Mouse (Mus musculus): ENCODE measurements at regions not wholly inside any gene's neighbourhood (a gene's known extent, or its start where the extent isn't known, plus 50 kb on each side); places are given as distances from the start of the nearest gene placed in this dataset.

DNA sequence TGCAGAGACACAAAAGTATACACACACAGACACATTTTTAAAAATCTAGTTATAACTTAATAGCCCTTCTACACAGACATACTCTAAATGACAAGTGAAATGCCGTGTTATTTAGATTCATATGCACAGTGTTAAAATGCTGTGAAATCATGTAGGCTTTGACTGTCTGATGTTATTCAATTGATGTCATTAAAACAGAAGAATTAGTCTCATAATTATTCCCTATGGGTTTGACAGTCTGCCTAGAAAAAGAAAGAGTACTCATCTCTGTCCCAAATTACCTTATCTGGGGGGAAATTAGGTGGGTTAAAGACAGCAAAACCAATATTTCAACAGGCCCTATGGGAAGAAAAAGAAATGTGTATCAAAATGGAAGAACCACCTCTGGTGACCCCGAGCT, 339.0 kb downstream of the Gm11361 start:
- no peaks in the 10 kb centered on the region for H3K36me3 ChIP-seq (ENCODE audit: control insufficient read depth, insufficient read depth, low read length)
- no peaks in the 10 kb centered on the region for H3K27me3 ChIP-seq (ENCODE audit: control insufficient read depth, insufficient read depth, low read length)
- H3K9ac ChIP-seq (ENCODE audit: low read depth, low read length), result no peak overlapping the region
- WGBS, result 91% methylated on average over 2 of the region's 2 CpGs
- H3K27ac ChIP-seq (ENCODE audit: low read depth, low read length), result no peak overlapping the region
- H3K4me1 ChIP-seq (ENCODE audit: control insufficient read depth, insufficient read depth, low read length), result 0 out of 2 replicates have a peak, but pooled peaks cover 3% of the 10 kb centered on the region
- H3K9me3 ChIP-seq (ENCODE audit: control insufficient read depth, low read length), result peaks cover 4% of the 10 kb centered on the region; the same call in 1 of the 2 replicates
- ATAC-seq (ENCODE audit: low FRiP score, low TSS enrichment), result no peak
- H3K4me3 ChIP-seq (ENCODE audit: low read length), result no peak overlapping the region
- H3K4me2 ChIP-seq (replicated peaks; ENCODE audit: low read depth, low read length), result no peak overlapping the region

DNA sequence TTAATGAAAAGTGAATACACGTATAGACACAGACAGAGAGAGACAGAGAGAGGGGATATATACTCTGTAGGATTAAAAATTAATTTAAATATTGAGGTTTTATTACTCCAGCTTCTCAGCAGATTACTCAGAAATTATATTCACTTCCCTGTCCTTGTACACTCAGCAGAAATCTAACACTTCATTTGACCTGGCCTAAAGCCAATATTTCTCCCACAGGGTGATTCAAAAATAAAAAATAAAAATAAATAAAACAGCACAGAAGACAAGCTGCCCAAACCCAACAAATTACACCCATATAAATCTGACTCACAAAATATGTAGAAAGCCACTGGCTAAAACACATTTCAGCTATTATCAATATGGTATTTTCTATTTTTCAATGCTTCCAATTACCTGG, 334.8 kb downstream of the Gm11361 start:
- Histone ChIP-seq H3K9me3 (ENCODE audit: control insufficient read depth, low read length) (peaks cover 4% of the 10 kb centered on the region; the same call in 1 of the 2 replicates), H3K4me3 (ENCODE audit: low read length) (no peak overlapping the region), H3K27ac (ENCODE audit: low read depth, low read length) (no peak overlapping the region), H3K27me3 (ENCODE audit: control insufficient read depth, insufficient read depth, low read length) (no peaks in the 10 kb centered on the region), H3K9ac (ENCODE audit: low read depth, low read length) (no peak overlapping the region), H3K4me1 (ENCODE audit: control insufficient read depth, insufficient read depth, low read length) (no peaks in the 10 kb centered on the region), H3K36me3 (ENCODE audit: control insufficient read depth, insufficient read depth, low read length) (no peaks in the 10 kb centered on the region), H3K4me2 (replicated peaks; ENCODE audit: low read depth, low read length) (no peak overlapping the region)
- WGBS, result 85% methylated on average over 1 of the region's 1 CpGs
- ATAC-seq (ENCODE audit: low FRiP score, low TSS enrichment), result no peak

DNA sequence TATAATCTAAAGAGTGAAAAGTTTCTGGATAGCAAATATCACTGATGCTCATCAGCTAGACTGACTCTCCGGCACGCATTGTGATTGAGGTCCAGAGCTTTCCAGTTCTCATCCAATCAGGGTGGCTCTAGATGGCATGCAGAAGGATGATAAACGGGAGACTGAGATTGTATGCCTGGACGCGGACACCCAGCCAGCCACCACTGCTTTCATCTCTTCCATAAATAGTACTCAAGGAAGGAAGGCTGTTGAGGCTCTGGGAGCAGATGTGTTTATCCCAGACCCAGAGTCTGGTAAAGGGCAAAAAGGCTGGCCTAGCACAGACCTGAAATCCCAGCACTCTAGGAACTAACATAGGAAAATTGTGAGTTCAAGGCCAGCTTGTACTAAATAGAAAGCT, 330.6 kb downstream of the Gm11361 start:
- no peaks in the 10 kb centered on the region for H3K4me1 ChIP-seq (ENCODE audit: control insufficient read depth, insufficient read depth, low read length)
- no peaks in the 10 kb centered on the region for H3K27me3 ChIP-seq (ENCODE audit: control insufficient read depth, insufficient read depth, low read length)
- no peak overlapping the region for H3K9ac ChIP-seq (ENCODE audit: low read depth, low read length)
- ATAC-seq (ENCODE audit: low FRiP score, low TSS enrichment), result no peak
- no peak overlapping the region for H3K4me3 ChIP-seq (ENCODE audit: low read length)
- WGBS, result 74% methylated on average over 5 of the region's 5 CpGs
- no peaks in the 10 kb centered on the region for H3K36me3 ChIP-seq (ENCODE audit: control insufficient read depth, insufficient read depth, low read length)
- H3K27ac ChIP-seq (ENCODE audit: low read depth, low read length), result no peak overlapping the region
- no peaks in the 10 kb centered on the region for H3K9me3 ChIP-seq (ENCODE audit: control insufficient read depth, low read length)
- H3K4me2 ChIP-seq (replicated peaks; ENCODE audit: low read depth, low read length), result no peak overlapping the region

DNA sequence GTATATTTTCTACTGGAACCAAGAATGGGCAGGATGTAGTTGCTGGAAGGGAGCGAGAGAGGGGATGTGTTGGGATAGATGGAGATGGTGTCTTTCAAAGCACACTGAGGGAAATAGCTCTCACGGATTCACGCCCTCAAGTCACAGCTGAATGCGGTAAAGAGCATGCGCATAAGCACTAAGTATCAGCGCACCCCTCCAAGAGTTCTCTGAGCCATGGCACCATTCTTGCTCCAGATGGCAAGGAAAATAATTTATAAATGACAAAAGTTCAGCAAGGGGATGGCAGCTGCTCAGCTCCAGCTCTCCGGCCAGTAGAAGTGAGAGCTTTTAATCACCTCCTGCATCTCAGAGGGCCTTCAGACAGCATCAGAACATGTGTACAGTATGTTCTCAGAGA, 329.4 kb downstream of the Gm11361 start:
- 81% methylated on average over 7 of the region's 7 CpGs for WGBS
- no peaks in the 10 kb centered on the region for H3K4me1 ChIP-seq (ENCODE audit: control insufficient read depth, insufficient read depth, low read length)
- no peaks in the 10 kb centered on the region for H3K9me3 ChIP-seq (ENCODE audit: control insufficient read depth, low read length)
- no peak overlapping the region for H3K9ac ChIP-seq (ENCODE audit: low read depth, low read length)
- H3K27me3 ChIP-seq (ENCODE audit: control insufficient read depth, insufficient read depth, low read length), result no peaks in the 10 kb centered on the region
- H3K36me3 ChIP-seq (ENCODE audit: control insufficient read depth, insufficient read depth, low read length), result no peaks in the 10 kb centered on the region
- no peak for ATAC-seq (ENCODE audit: low FRiP score, low TSS enrichment)
- no peak overlapping the region for H3K4me3 ChIP-seq (ENCODE audit: low read length)
- no peak overlapping the region for H3K4me2 ChIP-seq (replicated peaks; ENCODE audit: low read depth, low read length)
- H3K27ac ChIP-seq (ENCODE audit: low read depth, low read length), result no peak overlapping the region

DNA sequence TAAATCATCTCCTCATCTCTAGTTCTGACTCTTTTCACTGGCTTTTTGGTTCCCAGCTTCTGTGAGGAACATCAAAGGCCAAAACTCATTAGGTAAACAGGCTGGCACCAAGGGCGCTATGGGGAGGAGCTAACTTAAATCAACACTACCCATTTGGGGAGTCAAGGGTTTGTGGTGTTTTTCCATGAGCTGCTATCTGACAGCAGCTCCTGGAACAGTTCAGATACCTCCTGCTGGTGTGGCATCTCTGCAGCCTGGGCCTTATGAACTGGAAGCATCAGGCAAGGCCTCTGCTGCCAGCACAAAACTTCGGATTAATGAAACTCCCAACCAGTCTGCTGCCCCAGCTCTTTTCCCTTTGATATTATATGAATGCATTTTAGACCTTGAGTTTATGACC, 328.8 kb downstream of the Gm11361 start:
- no peaks in the 10 kb centered on the region for H3K27me3 ChIP-seq (ENCODE audit: control insufficient read depth, insufficient read depth, low read length)
- H3K4me2 ChIP-seq (replicated peaks; ENCODE audit: low read depth, low read length), result no peak overlapping the region
- no peaks in the 10 kb centered on the region for H3K36me3 ChIP-seq (ENCODE audit: control insufficient read depth, insufficient read depth, low read length)
- no peak overlapping the region for H3K9ac ChIP-seq (ENCODE audit: low read depth, low read length)
- no peaks in the 10 kb centered on the region for H3K4me1 ChIP-seq (ENCODE audit: control insufficient read depth, insufficient read depth, low read length)
- no peak overlapping the region for H3K4me3 ChIP-seq (ENCODE audit: low read length)
- no peak overlapping the region for H3K27ac ChIP-seq (ENCODE audit: low read depth, low read length)
- WGBS, result 44% methylated on average over 2 of the region's 2 CpGs
- ATAC-seq (ENCODE audit: low FRiP score, low TSS enrichment), result peak; percentile 32; the same call in 1 of the 2 replicates
- no peaks in the 10 kb centered on the region for H3K9me3 ChIP-seq (ENCODE audit: control insufficient read depth, low read length)

DNA sequence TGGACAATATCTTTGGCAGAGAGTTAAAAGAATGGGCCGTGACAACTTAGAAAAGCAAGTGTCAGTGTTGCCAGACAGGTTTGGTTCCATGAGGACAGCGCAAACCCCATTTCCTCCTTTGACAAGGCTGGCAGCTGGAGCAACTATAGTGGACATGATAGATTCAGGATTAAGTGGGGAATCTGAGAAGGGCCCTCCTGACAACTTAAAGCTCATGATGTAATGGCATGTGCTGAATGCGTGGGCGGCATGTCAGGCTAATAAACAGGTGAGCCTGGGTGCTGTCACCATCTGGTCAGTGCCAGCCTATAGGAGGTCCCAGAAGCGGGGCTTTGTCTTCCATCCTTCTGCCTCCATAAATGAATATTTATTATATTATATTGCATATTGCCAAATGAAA, 326.3 kb downstream of the Gm11361 start:
- H3K4me2 ChIP-seq (replicated peaks; ENCODE audit: low read depth, low read length), result no peak overlapping the region
- no peaks in the 10 kb centered on the region for H3K9me3 ChIP-seq (ENCODE audit: control insufficient read depth, low read length)
- H3K4me1 ChIP-seq (ENCODE audit: control insufficient read depth, insufficient read depth, low read length), result no peaks in the 10 kb centered on the region
- 50% methylated on average over 5 of the region's 5 CpGs for WGBS
- no peak overlapping the region for H3K27ac ChIP-seq (ENCODE audit: low read depth, low read length)
- no peaks in the 10 kb centered on the region for H3K36me3 ChIP-seq (ENCODE audit: control insufficient read depth, insufficient read depth, low read length)
- ATAC-seq (ENCODE audit: low FRiP score, low TSS enrichment), result no peak
- no peak overlapping the region for H3K9ac ChIP-seq (ENCODE audit: low read depth, low read length)
- H3K4me3 ChIP-seq (ENCODE audit: low read length), result no peak overlapping the region
- H3K27me3 ChIP-seq (ENCODE audit: control insufficient read depth, insufficient read depth, low read length), result no peaks in the 10 kb centered on the region

DNA sequence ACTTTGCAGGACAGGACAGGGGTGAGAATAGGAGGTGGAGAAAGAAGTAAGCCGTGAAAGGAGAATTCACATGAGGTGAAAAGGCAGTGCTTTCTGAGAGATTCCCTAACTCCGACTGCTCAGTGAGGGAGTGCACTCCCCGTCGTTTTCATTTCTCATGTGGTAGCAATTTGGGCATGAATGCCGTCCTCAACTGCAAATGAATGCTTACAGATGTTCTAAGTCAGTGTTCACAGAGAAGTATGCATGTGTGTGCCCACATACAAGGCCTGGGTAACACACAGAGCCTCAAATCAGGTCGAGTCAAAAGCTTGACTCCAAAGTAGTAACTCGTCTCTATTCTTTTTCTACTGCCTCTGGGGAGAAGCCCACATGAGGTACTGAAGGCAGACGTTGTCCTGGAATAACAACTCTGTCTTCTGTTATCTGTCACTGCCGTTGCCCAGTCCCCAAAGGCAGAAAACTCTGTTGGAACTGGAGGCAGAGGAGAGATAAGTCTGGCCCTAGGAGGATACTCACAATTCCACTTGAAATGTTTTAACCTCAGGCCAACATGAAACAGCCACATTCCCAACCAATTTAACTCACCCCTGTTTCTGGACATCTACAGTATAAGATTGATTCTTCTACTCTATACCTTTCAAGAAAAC, 318.0 kb downstream of the Gm11361 start:
- 56% methylated on average over 9 of the region's 9 CpGs for WGBS
- ATAC-seq (ENCODE audit: low FRiP score, low TSS enrichment), result no peak
- no peak overlapping the region for H3K4me2 ChIP-seq (replicated peaks; ENCODE audit: low read depth, low read length)
- no peak overlapping the region for H3K27ac ChIP-seq (ENCODE audit: low read depth, low read length)
- no peaks in the 10 kb centered on the region for H3K27me3 ChIP-seq (ENCODE audit: control insufficient read depth, insufficient read depth, low read length)
- no peaks in the 10 kb centered on the region for H3K36me3 ChIP-seq (ENCODE audit: control insufficient read depth, insufficient read depth, low read length)
- H3K9me3 ChIP-seq (ENCODE audit: control insufficient read depth, low read length), result no peaks in the 10 kb centered on the region
- H3K9ac ChIP-seq (ENCODE audit: low read depth, low read length), result no peak overlapping the region
- no peak overlapping the region for H3K4me3 ChIP-seq (ENCODE audit: low read length)
- no peaks in the 10 kb centered on the region for H3K4me1 ChIP-seq (ENCODE audit: control insufficient read depth, insufficient read depth, low read length)

DNA sequence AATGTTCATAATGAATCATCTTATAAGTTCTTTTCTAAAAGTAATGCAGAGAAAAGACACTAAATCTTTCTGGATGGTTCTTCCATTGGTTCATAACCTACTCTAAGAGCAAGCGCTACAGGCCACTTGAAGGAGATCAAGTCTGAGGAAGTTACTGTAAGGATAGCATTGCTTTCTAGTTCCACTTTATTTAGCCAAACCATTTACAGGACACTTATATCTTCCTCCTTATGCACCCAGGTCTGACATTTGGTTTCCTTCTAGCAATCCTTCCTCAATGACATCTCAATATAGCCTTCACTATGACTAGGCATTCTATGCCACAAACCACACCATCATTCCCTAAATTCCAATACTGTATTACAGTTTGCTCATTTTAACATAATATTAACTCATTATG, 316.0 kb downstream of the Gm11361 start:
- WGBS, result 100% methylated on average over 1 of the region's 1 CpGs
- Histone ChIP-seq H3K36me3 (ENCODE audit: control insufficient read depth, insufficient read depth, low read length) (no peaks in the 10 kb centered on the region), H3K27me3 (ENCODE audit: control insufficient read depth, insufficient read depth, low read length) (no peaks in the 10 kb centered on the region), H3K27ac (ENCODE audit: low read depth, low read length) (no peak overlapping the region), H3K4me3 (ENCODE audit: low read length) (no peak overlapping the region), H3K9ac (ENCODE audit: low read depth, low read length) (no peak overlapping the region), H3K4me2 (replicated peaks; ENCODE audit: low read depth, low read length) (no peak overlapping the region), H3K9me3 (ENCODE audit: control insufficient read depth, low read length) (no peaks in the 10 kb centered on the region), H3K4me1 (ENCODE audit: control insufficient read depth, insufficient read depth, low read length) (no peaks in the 10 kb centered on the region)
- no peak for ATAC-seq (ENCODE audit: low FRiP score, low TSS enrichment)

DNA sequence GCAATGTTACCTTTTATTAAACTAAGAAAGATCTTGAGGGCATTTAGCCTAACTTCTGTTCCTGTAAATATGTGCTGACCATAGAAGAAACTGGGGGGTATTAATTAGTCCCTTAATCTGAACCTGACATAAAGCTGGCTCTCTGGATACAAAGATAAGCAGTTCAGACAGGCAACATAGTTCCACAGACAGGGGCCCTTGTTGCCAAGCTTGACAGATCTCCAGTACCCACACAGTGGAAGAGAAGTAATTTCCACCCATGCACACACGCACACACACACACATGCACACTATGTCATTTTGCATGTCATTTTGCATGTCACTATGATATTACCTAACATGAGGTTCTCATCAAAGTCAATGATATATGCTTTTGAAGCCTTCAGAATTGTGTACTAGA, 315.1 kb downstream of the Gm11361 start:
- Histone ChIP-seq H3K4me2 (replicated peaks; ENCODE audit: low read depth, low read length) (no peak overlapping the region), H3K9me3 (ENCODE audit: control insufficient read depth, low read length) (no peaks in the 10 kb centered on the region), H3K27ac (ENCODE audit: low read depth, low read length) (no peak overlapping the region), H3K9ac (ENCODE audit: low read depth, low read length) (no peak overlapping the region), H3K36me3 (ENCODE audit: control insufficient read depth, insufficient read depth, low read length) (no peaks in the 10 kb centered on the region), H3K4me1 (ENCODE audit: control insufficient read depth, insufficient read depth, low read length) (no peaks in the 10 kb centered on the region), H3K27me3 (ENCODE audit: control insufficient read depth, insufficient read depth, low read length) (no peaks in the 10 kb centered on the region), H3K4me3 (ENCODE audit: low read length) (no peak overlapping the region)
- ATAC-seq (ENCODE audit: low FRiP score, low TSS enrichment), result no peak
- 76% methylated on average over 1 of the region's 1 CpGs for WGBS
